Mouse (Mus musculus) thymus, postnatal 4 days (tissue): ENCODE results near the gene Slc39a11.

Experiments used
- DNase-seq: peaks from one replicate; pipeline ENCODE4 v3.0.0; 2021

The Slc39a11 gene

GRCm38 (mm10) chr11:113502968-113503367, 146.9 kb downstream of the Slc39a11 start:
- no peak for DNase-seq

- DNase-seq, result no peak
Measured at GRCm38 (mm10) chr11:113500631-113501305, 149.1 kb downstream of the Slc39a11 start.

- peak; percentile 94 for DNase-seq
Measured at GRCm38 (mm10) chr11:113498889-113499288, 151.0 kb downstream of the Slc39a11 start.

- no peak for DNase-seq
Measured at GRCm38 (mm10) chr11:113494021-113494546, 155.8 kb downstream of the Slc39a11 start.

GRCm38 (mm10) chr11:113490530-113491520, 159.1 kb downstream of the Slc39a11 start:
- no peak for DNase-seq

GRCm38 (mm10) chr11:113487603-113488335, 162.1 kb downstream of the Slc39a11 start:
- DNase-seq, result peak; percentile 44

- no peak for DNase-seq
Measured at GRCm38 (mm10) chr11:113484037-113484436, 165.8 kb downstream of the Slc39a11 start.

- no peak for DNase-seq
Measured at GRCm38 (mm10) chr11:113477550-113477949, 172.3 kb downstream of the Slc39a11 start.

- DNase-seq, result no peak
Measured at GRCm38 (mm10) chr11:113476720-113477119, 173.2 kb downstream of the Slc39a11 start.

GRCm38 (mm10) chr11:113475491-113475890, 174.4 kb downstream of the Slc39a11 start:
- no peak for DNase-seq

- DNase-seq, result no peak
Measured at GRCm38 (mm10) chr11:113473998-113474534, 175.8 kb downstream of the Slc39a11 start.

GRCm38 (mm10) chr11:113471936-113472335, 177.9 kb downstream of the Slc39a11 start:
- DNase-seq, result no peak

GRCm38 (mm10) chr11:113469919-113470785, 179.7 kb downstream of the Slc39a11 start:
- peak; percentile 60 for DNase-seq

GRCm38 (mm10) chr11:113468016-113468415, 181.9 kb downstream of the Slc39a11 start:
- DNase-seq, result no peak

- DNase-seq, result no peak
Measured at GRCm38 (mm10) chr11:113467313-113467811, 182.5 kb downstream of the Slc39a11 start.

GRCm38 (mm10) chr11:113460118-113460517, 189.8 kb downstream of the Slc39a11 start:
- no peak for DNase-seq

GRCm38 (mm10) chr11:113458582-113459210, 191.2 kb downstream of the Slc39a11 start:
- peak; percentile 68 for DNase-seq

GRCm38 (mm10) chr11:113452861-113453568, 196.9 kb downstream of the Slc39a11 start:
- no peak for DNase-seq

GRCm38 (mm10) chr11:113451301-113451700, 198.6 kb downstream of the Slc39a11 start:
- no peak for DNase-seq

- DNase-seq, result no peak
Measured at GRCm38 (mm10) chr11:113450665-113451064, 199.2 kb downstream of the Slc39a11 start.
